Mouse (Mus musculus) liver, embryonic 15.5 days (tissue): ENCODE results near the gene Actr5. TPM values are rescaled to one million over a fixed set of nuclear protein-coding genes. Genes with fewer than 3 reads are reported as not detected.

Experiments used
- ATAC-seq: fragments of 200-750 bp; cut with Nextera tagmentation; 2 replicates; pipeline ENCODE4 v1.8.0; 2017; ENCODE audit warnings: moderate number of reproducible peaks, mild to moderate bottlenecking, moderate library complexity; ENCODE audit not compliant: insufficient read depth
- H3K27ac ChIP-seq: fragments of 300-500 bp; sonication (generic); replicated peaks from 2 replicates; pipeline ENCODE4 v1.5.1; 2015; ENCODE audit warnings: mild to moderate bottlenecking, inconsistent platforms
- H3K27me3 ChIP-seq: fragments of 300-500 bp; sonication (generic); 2 replicates; pipeline ENCODE4 v1.6.1; 2015; ENCODE audit warnings: mild to moderate bottlenecking, inconsistent platforms
- H3K36me3 ChIP-seq: fragments of 300-500 bp; sonication (generic); replicated peaks from 2 replicates; pipeline ENCODE4 v1.6.1; 2015; ENCODE audit warnings: moderate library complexity, mild to moderate bottlenecking, inconsistent platforms
- H3K4me1 ChIP-seq: fragments of 300-500 bp; sonication (generic); replicated peaks from 2 replicates; pipeline ENCODE4 v1.6.1; 2015; ENCODE audit warnings: inconsistent platforms
- H3K4me2 ChIP-seq: fragments of 300-500 bp; sonication (generic); 2 replicates; pipeline ENCODE4 v1.6.1; 2015; ENCODE audit warnings: moderate library complexity, mild to moderate bottlenecking, inconsistent platforms
- H3K4me3 ChIP-seq: fragments of 300-500 bp; sonication (generic); replicated peaks from 2 replicates; pipeline ENCODE4 v1.5.1; 2015; ENCODE audit warnings: mild to moderate bottlenecking, inconsistent platforms
- H3K9ac ChIP-seq: fragments of 300-500 bp; sonication (generic); 2 replicates; pipeline ENCODE4 v1.6.1; 2015; ENCODE audit warnings: moderate library complexity, mild to moderate bottlenecking, inconsistent platforms
- H3K9me3 ChIP-seq: fragments of 300-500 bp; sonication (generic); replicated peaks from 2 replicates; pipeline ENCODE4 v1.6.1; 2016; ENCODE audit warnings: inconsistent platforms
- WGBS: fragments of 180-500 bp; shearing (Covaris S2); methylation state at CpG from one replicate; pipeline ENCODE4 v1.1.7; 2015; ENCODE audit warnings: mixed read lengths; ENCODE audit not compliant: insufficient replicate concordance; 5-methylcytosine and 5-hydroxymethylcytosine counted together
- polyA plus RNA-seq: library from polyadenylated mRNA; unstranded; fragments of >200 nt; fragmentation: Nextera tagmentation; extraction: Ambion mirVana; gene quantifications from 2 replicates; pipeline ENCODE4 v1.2.1, GENCODE M21; 2015

Gene Actr5
- polyA plus RNA-seq, 1 experiment from 2014 or later, result 5.3 TPM

GRCm38 (mm10) chr2:158668433-158669010 lies 43.8 kb downstream of the Actr5 start:
- H3K9ac ChIP-seq, result no peak overlapping the region
- peaks cover 14% of the 10 kb centered on the region; the same call in 1 of the 2 replicates for H3K4me1 ChIP-seq
- 9% methylated on average over 23 of the region's 23 CpGs for WGBS
- H3K9me3 ChIP-seq, result no peaks in the 10 kb centered on the region
- H3K27ac ChIP-seq, result no peak overlapping the region
- H3K36me3 ChIP-seq, result no peaks in the 10 kb centered on the region
- H3K4me3 ChIP-seq, result peak overlapping the region; percentile 43
- peaks cover 55% of the 10 kb centered on the region for H3K27me3 ChIP-seq
- H3K4me2 ChIP-seq, result peak overlapping the region; percentile 53
- ATAC-seq, result no peak

GRCm38 (mm10) chr2:158669199-158670195 lies 44.8 kb downstream of the Actr5 start:
- 25% methylated on average over 13 of the region's 13 CpGs for WGBS
- Histone ChIP-seq H3K9ac (no peak overlapping the region), H3K4me3 (no peak overlapping the region), H3K27me3 (peaks cover 55% of the 10 kb centered on the region), H3K36me3 (no peaks in the 10 kb centered on the region), H3K27ac (no peak overlapping the region), H3K9me3 (no peaks in the 10 kb centered on the region), H3K4me2 (no peak overlapping the region), H3K4me1 (peaks cover 14% of the 10 kb centered on the region; the same call in 1 of the 2 replicates)
- no peak for ATAC-seq

GRCm38 (mm10) chr2:158670571-158670970 lies 45.9 kb downstream of the Actr5 start:
- no peaks in the 10 kb centered on the region for H3K9me3 ChIP-seq
- ATAC-seq, result no peak
- no peaks in the 10 kb centered on the region for H3K36me3 ChIP-seq
- H3K27ac ChIP-seq, result no peak overlapping the region
- no peak overlapping the region for H3K9ac ChIP-seq
- peaks cover 14% of the 10 kb centered on the region; the same call in 1 of the 2 replicates for H3K4me1 ChIP-seq
- H3K27me3 ChIP-seq, result peaks cover 49% of the 10 kb centered on the region
- WGBS, result 57% methylated on average over 10 of the region's 10 CpGs
- no peak overlapping the region for H3K4me3 ChIP-seq
- H3K4me2 ChIP-seq, result no peak overlapping the region

GRCm38 (mm10) chr2:158672829-158673228 lies 48.1 kb downstream of the Actr5 start:
- Histone ChIP-seq H3K9ac (no peak overlapping the region), H3K27ac (no peak overlapping the region), H3K4me1 (no peaks in the 10 kb centered on the region; the same call in 1 of the 2 replicates), H3K27me3 (peaks cover 27% of the 10 kb centered on the region), H3K4me2 (no peak overlapping the region), H3K4me3 (no peak overlapping the region), H3K9me3 (no peaks in the 10 kb centered on the region), H3K36me3 (no peaks in the 10 kb centered on the region)
- ATAC-seq, result 0 out of 2 replicates have a peak, but pooled peaks have one; percentile 18
- 19% methylated on average over 6 of the region's 6 CpGs for WGBS

- Histone ChIP-seq H3K4me2 (no peak overlapping the region), H3K27ac (no peak overlapping the region), H3K9me3 (no peaks in the 10 kb centered on the region), H3K27me3 (peaks cover 20% of the 10 kb centered on the region), H3K4me1 (no peaks in the 10 kb centered on the region; the same call in 1 of the 2 replicates), H3K9ac (no peak overlapping the region), H3K4me3 (no peak overlapping the region), H3K36me3 (no peaks in the 10 kb centered on the region)
- ATAC-seq, result no peak
- WGBS, result 68% methylated on average over 4 of the region's 4 CpGs
Measured at GRCm38 (mm10) chr2:158673493-158673892, 48.8 kb downstream of the Actr5 start.

- no peak overlapping the region for H3K27ac ChIP-seq
- 59% methylated on average over 6 of the region's 6 CpGs for WGBS
Measured at GRCm38 (mm10) chr2:158674131-158674530, 49.4 kb downstream of the Actr5 start.

GRCm38 (mm10) chr2:158674759-158675158 lies 50.1 kb downstream of the Actr5 start:
- Histone ChIP-seq H3K27me3 (peaks cover 8% of the 10 kb centered on the region), H3K9ac (no peak overlapping the region), H3K4me1 (no peaks in the 10 kb centered on the region), H3K27ac (no peak overlapping the region), H3K36me3 (no peaks in the 10 kb centered on the region), H3K4me2 (no peak overlapping the region), H3K9me3 (no peaks in the 10 kb centered on the region), H3K4me3 (no peak overlapping the region)
- 65% methylated on average over 7 of the region's 7 CpGs for WGBS
- ATAC-seq, result no peak

More at GRCm38 (mm10) chr2:158674131-158674530, 49.4 kb downstream of the Actr5 start:
- Histone ChIP-seq H3K4me3 (no peak overlapping the region), H3K9ac (no peak overlapping the region), H3K4me1 (no peaks in the 10 kb centered on the region), H3K27me3 (peaks cover 14% of the 10 kb centered on the region), H3K4me2 (no peak overlapping the region), H3K36me3 (no peaks in the 10 kb centered on the region), H3K9me3 (no peaks in the 10 kb centered on the region)
- ATAC-seq, result no peak

GRCm38 (mm10) chr2:158675161-158675560 lies 50.5 kb downstream of the Actr5 start:
- 67% methylated on average over 6 of the region's 6 CpGs for WGBS
- H3K36me3 ChIP-seq, result no peaks in the 10 kb centered on the region
- no peak overlapping the region for H3K4me3 ChIP-seq
- H3K4me1 ChIP-seq, result no peaks in the 10 kb centered on the region
- no peak overlapping the region for H3K27ac ChIP-seq
- H3K4me2 ChIP-seq, result no peak overlapping the region
- no peak for ATAC-seq
- H3K27me3 ChIP-seq, result peaks cover 4% of the 10 kb centered on the region
- no peaks in the 10 kb centered on the region for H3K9me3 ChIP-seq
- H3K9ac ChIP-seq, result no peak overlapping the region

- H3K9ac ChIP-seq, result no peak overlapping the region
- no peak overlapping the region for H3K4me3 ChIP-seq
- 0 out of 2 replicates have a peak, but pooled peaks cover 3% of the 10 kb centered on the region for H3K27me3 ChIP-seq
- H3K9me3 ChIP-seq, result no peaks in the 10 kb centered on the region
- WGBS, result 67% methylated on average over 12 of the region's 12 CpGs
- no peak overlapping the region for H3K4me2 ChIP-seq
- no peak for ATAC-seq
- no peaks in the 10 kb centered on the region for H3K4me1 ChIP-seq
- no peak overlapping the region for H3K27ac ChIP-seq
- H3K36me3 ChIP-seq, result no peaks in the 10 kb centered on the region
Measured at GRCm38 (mm10) chr2:158675907-158676533, 51.3 kb downstream of the Actr5 start.

GRCm38 (mm10) chr2:158677946-158678345 lies 53.3 kb downstream of the Actr5 start:
- no peak overlapping the region for H3K27ac ChIP-seq
- no peaks in the 10 kb centered on the region for H3K9me3 ChIP-seq
- H3K9ac ChIP-seq, result no peak overlapping the region
- WGBS, result 29% methylated on average over 8 of the region's 8 CpGs
- H3K4me1 ChIP-seq, result no peaks in the 10 kb centered on the region
- H3K36me3 ChIP-seq, result no peaks in the 10 kb centered on the region
- H3K4me2 ChIP-seq, result no peak overlapping the region
- ATAC-seq, result no peak
- H3K27me3 ChIP-seq, result 0 out of 2 replicates have a peak, but pooled peaks cover 3% of the 10 kb centered on the region
- H3K4me3 ChIP-seq, result no peak overlapping the region

GRCm38 (mm10) chr2:158679091-158679490 lies 54.4 kb downstream of the Actr5 start:
- Histone ChIP-seq H3K27me3 (0 out of 2 replicates have a peak, but pooled peaks cover 3% of the 10 kb centered on the region), H3K4me3 (no peak overlapping the region), H3K36me3 (no peaks in the 10 kb centered on the region), H3K27ac (no peak overlapping the region), H3K4me1 (no peaks in the 10 kb centered on the region), H3K9me3 (no peaks in the 10 kb centered on the region), H3K4me2 (no peak overlapping the region), H3K9ac (no peak overlapping the region)
- 77% methylated on average over 7 of the region's 7 CpGs for WGBS
- ATAC-seq, result no peak
